Mouse (Mus musculus) liver, postnatal 0 days (tissue): ENCODE measurements at regions not wholly inside any gene's neighbourhood (a gene's known extent, or its start where the extent isn't known, plus 50 kb on each side); places are given as distances from the start of the nearest gene placed in this dataset.

ENCODE experiments used
- CTCF ChIP-seq: sonication (generic); IDR thresholded peaks from 2 replicates; pipeline ENCODE4 v1.5.1; 2016; ENCODE audit warnings: antibody characterized with exemption, low read depth
- EP300 ChIP-seq: IDR thresholded peaks from 2 replicates; pipeline ENCODE4 v1.6.1; 2016; ENCODE audit warnings: antibody characterized with exemption, low read depth, mild to moderate bottlenecking

DNA sequence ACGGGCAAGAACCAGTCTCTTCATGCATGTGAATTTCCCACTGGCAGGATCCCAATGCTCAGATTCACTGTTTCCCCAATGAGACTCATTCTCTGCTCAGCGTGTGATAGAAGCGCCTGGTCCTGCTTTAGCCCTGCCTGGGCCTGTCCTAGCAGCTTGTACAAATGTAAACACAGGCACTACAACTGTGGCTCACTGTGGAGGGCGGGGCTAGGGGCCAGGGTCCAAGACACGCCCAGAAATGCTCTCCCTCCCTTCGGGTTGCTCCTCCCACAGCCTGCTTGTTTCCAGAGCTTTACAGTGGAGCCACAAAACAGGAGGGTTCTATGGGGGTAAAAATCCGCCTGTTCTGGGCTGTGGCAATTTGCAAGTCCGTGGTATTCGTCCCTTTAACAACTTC, 105.7 kb downstream of the Btg1 start:
- no peak for TF ChIP-seq CTCF
- no peak for TF ChIP-seq EP300
